Mouse (Mus musculus) right cerebral cortex, postnatal 14 days (tissue): ENCODE results near the gene Ghdc.

Experiments used
- DNase-seq: peaks from one replicate; pipeline ENCODE4 v3.0.0; 2022

The Ghdc gene

GRCm38 (mm10) chr11:100741348-100741747 lies 29.4 kb downstream of the Ghdc start:
- DNase-seq: no peak

- DNase-seq: no peak
Measured at GRCm38 (mm10) chr11:100738749-100739148, 32.0 kb downstream of the Ghdc start.

- peak; percentile 99 for DNase-seq
Measured at GRCm38 (mm10) chr11:100738066-100738604, 32.6 kb downstream of the Ghdc start, which contains the start of gene Rab5c. Gene Rab5c (minus strand): TSS chr11:100738215.

- DNase-seq: no peak
Measured at GRCm38 (mm10) chr11:100737105-100737733, 33.5 kb downstream of the Ghdc start.

GRCm38 (mm10) chr11:100736746-100737080 lies 34.0 kb downstream of the Ghdc start:
- no peak for DNase-seq

- DNase-seq: no peak
Measured at GRCm38 (mm10) chr11:100735954-100736745, 34.6 kb downstream of the Ghdc start.

- no peak for DNase-seq
Measured at GRCm38 (mm10) chr11:100735134-100735865, 35.5 kb downstream of the Ghdc start.

- no peak for DNase-seq
Measured at GRCm38 (mm10) chr11:100730477-100731205, 40.1 kb downstream of the Ghdc start.

GRCm38 (mm10) chr11:100729976-100730375 lies 40.8 kb downstream of the Ghdc start:
- DNase-seq: no peak

GRCm38 (mm10) chr11:100728601-100729000 lies 42.2 kb downstream of the Ghdc start:
- DNase-seq: no peak

GRCm38 (mm10) chr11:100727201-100727600 lies 43.6 kb downstream of the Ghdc start:
- no peak for DNase-seq

- DNase-seq: no peak
Measured at GRCm38 (mm10) chr11:100724919-100725512, 45.7 kb downstream of the Ghdc start.

GRCm38 (mm10) chr11:100722493-100723028 lies 48.2 kb downstream of the Ghdc start:
- no peak for DNase-seq

- DNase-seq: no peak
Measured at GRCm38 (mm10) chr11:100721776-100722492, 48.8 kb downstream of the Ghdc start.

- DNase-seq: no peak
Measured at GRCm38 (mm10) chr11:100721254-100721653, 49.5 kb downstream of the Ghdc start.

- no peak for DNase-seq
Measured at GRCm38 (mm10) chr11:100720345-100720744, 50.4 kb downstream of the Ghdc start.

- no peak for DNase-seq
Measured at GRCm38 (mm10) chr11:100719893-100720292, 50.9 kb downstream of the Ghdc start.

GRCm38 (mm10) chr11:100719312-100719711 lies 51.4 kb downstream of the Ghdc start:
- no peak for DNase-seq

- no peak for DNase-seq
Measured at GRCm38 (mm10) chr11:100718866-100719265, 51.9 kb downstream of the Ghdc start.

- no peak for DNase-seq
Measured at GRCm38 (mm10) chr11:100718462-100718861, 52.3 kb downstream of the Ghdc start.

- DNase-seq: no peak
Measured at GRCm38 (mm10) chr11:100716649-100717048, 54.1 kb downstream of the Ghdc start.
